In genomic region chr17:28247613-28248012, GRCm38 (mm10) we compare ENCODE assay signal across 9 mouse cellular contexts. TPM values are rescaled to one million over a fixed set of nuclear protein-coding genes. Genes with fewer than 3 reads are reported as not detected.
DNase-seq lines count a peak whose midpoint lies in the region; ATAC-seq lines count a peak whose summit lies in the region.
"Had no signal": no experiment of that assay in that cellular context is flagged by ENCODE, and none has a peak within 500 bp of the region (broad histone marks: within the 10 kb centered on the region; RNA-seq: fewer than 3 reads in every experiment).

No protein-coding gene starts in this region.

- no peaks in the 10 kb centered on the region for H3K4me1 ChIP-seq in midbrain, embryonic 11.5 days (ENCODE audit: control insufficient read depth, insufficient read depth, low read length)
- H3K4me1 ChIP-seq in midbrain, embryonic 16.5 days (ENCODE audit: control insufficient read depth, insufficient read depth, low read length), result 0 out of 2 replicates have a peak, but pooled peaks cover 6% of the 10 kb centered on the region
- peaks cover 64% of the 10 kb centered on the region for H3K4me1 ChIP-seq in limb, embryonic 12.5 days (replicated peaks)

- H3K9me3 ChIP-seq in midbrain, embryonic 11.5 days (ENCODE audit: control insufficient read depth, low read length), result no peaks in the 10 kb centered on the region
- no peaks in the 10 kb centered on the region for H3K9me3 ChIP-seq in midbrain, embryonic 16.5 days (replicated peaks; ENCODE audit: control insufficient read depth, low read length, poor library complexity, severe bottlenecking)
- H3K9me3 ChIP-seq in limb, embryonic 12.5 days, result no peaks in the 10 kb centered on the region
- H3K9me3 ChIP-seq: stomach, embryonic 15.5 days had no signal

- no peaks in the 10 kb centered on the region for H3K36me3 ChIP-seq in midbrain, embryonic 11.5 days (ENCODE audit: control insufficient read depth, insufficient read depth, low read length)
- H3K36me3 ChIP-seq in midbrain, embryonic 16.5 days (ENCODE audit: control insufficient read depth, insufficient read depth, low read length), result no peaks in the 10 kb centered on the region
- peaks cover 25% of the 10 kb centered on the region for H3K36me3 ChIP-seq in limb, embryonic 12.5 days

- WGBS in midbrain, embryonic 11.5 days, result 67% methylated on average over 6 of the region's 6 CpGs
- 67% methylated on average over 6 of the region's 6 CpGs for WGBS in midbrain, embryonic 16.5 days
- WGBS in limb, embryonic 12.5 days, result 16% methylated on average over 6 of the region's 6 CpGs

- DNase-seq in midbrain, embryonic 11.5 days (ENCODE audit: low spot score, missing footprints), result peak; percentile 44
- DNase-seq in skeletal muscle tissue, adult 2 months (ENCODE audit: low read depth, low spot score), result peak; percentile 93
- no peak for DNase-seq in thymus, postnatal 10 days (ENCODE audit: low spot score in 2 of 2)
- DNase-seq in spleen, postnatal 10 days (ENCODE audit: low spot score in 2 of 2), result no peak
- DNase-seq in left cerebral cortex, adult 11 months (ENCODE audit: low spot score), result no peak

- H3K27me3 ChIP-seq in midbrain, embryonic 11.5 days (ENCODE audit: control insufficient read depth, insufficient read depth, low read length), result no peaks in the 10 kb centered on the region
- no peaks in the 10 kb centered on the region for H3K27me3 ChIP-seq in midbrain, embryonic 16.5 days (ENCODE audit: control insufficient read depth, insufficient read depth, low read depth, low read length)
- no peaks in the 10 kb centered on the region for H3K27me3 ChIP-seq in limb, embryonic 12.5 days
- H3K27me3 ChIP-seq: stomach, embryonic 15.5 days had no signal

- H3K27ac ChIP-seq in midbrain, embryonic 11.5 days (ENCODE audit: low read depth, low read length), result no peak overlapping the region
- no peak overlapping the region for H3K27ac ChIP-seq in midbrain, embryonic 16.5 days (ENCODE audit: low read length)
- H3K27ac ChIP-seq in limb, embryonic 12.5 days, result peak overlapping the region; percentile 82
- H3K27ac ChIP-seq: stomach, embryonic 15.5 days had no signal

- H3K4me2 ChIP-seq in midbrain, embryonic 11.5 days, result no peak overlapping the region
- no peak overlapping the region for H3K4me2 ChIP-seq in midbrain, embryonic 16.5 days (ENCODE audit: low read length)
- no peak overlapping the region for H3K4me2 ChIP-seq in limb, embryonic 12.5 days
- H3K4me2 ChIP-seq: stomach, embryonic 15.5 days had no signal

- H3K4me3 ChIP-seq in midbrain, embryonic 11.5 days (ENCODE audit: low read depth, low read length), result no peak overlapping the region
- no peak overlapping the region for H3K4me3 ChIP-seq in midbrain, embryonic 16.5 days (ENCODE audit: low read depth, low read length)
- H3K4me3 ChIP-seq in limb, embryonic 12.5 days (replicated peaks), result no peak overlapping the region
- H3K4me3 ChIP-seq: stomach, embryonic 15.5 days had no signal

- no peak overlapping the region for H3K9ac ChIP-seq in midbrain, embryonic 11.5 days (ENCODE audit: low read length)
- H3K9ac ChIP-seq in midbrain, embryonic 16.5 days (ENCODE audit: low read depth, low read length), result no peak overlapping the region
- peak overlapping the region; percentile 37; the same call in 1 of the 2 replicates for H3K9ac ChIP-seq in limb, embryonic 12.5 days (replicated peaks)
- H3K9ac ChIP-seq: stomach, embryonic 15.5 days had no signal

- ATAC-seq in midbrain, embryonic 11.5 days (ENCODE audit: low FRiP score), result no peak
- ATAC-seq in midbrain, embryonic 16.5 days, result no peak
- peak; percentile 90 for ATAC-seq in granulocyte monocyte progenitor cell, adult 5-6 weeks (replicated peaks; ENCODE audit: poor library complexity, severe bottlenecking)
- no peak for ATAC-seq in limb, embryonic 12.5 days (ENCODE audit: insufficient number of reproducible peaks, insufficient read depth, low FRiP score, low TSS enrichment, low read depth)

RNA-seq across cellular contexts. Expression of gene Ppard, which starts 15.1 kb away (rescaled TPM):
- 1.7 and 1.8 TPM in 2 replicates for polyA plus RNA-seq in midbrain, embryonic 11.5 days (2014; fragmentation: Nextera tagmentation; extraction: Ambion mirVana)
- polyA plus RNA-seq in midbrain, embryonic 16.5 days (2015; fragmentation: Nextera tagmentation; extraction: Ambion mirVana), result 1.2 and 1.6 TPM in 2 replicates
- total RNA-seq in granulocyte monocyte progenitor cell, adult 5-6 weeks (2014; fragmentation: Nextera tagmentation), result 8.4 and 8.8 TPM in 2 replicates
- 0.34 and 5.6 TPM in 2 replicates for total RNA-seq in granulocyte monocyte progenitor cell, adult 5-6 weeks (2017)
- polyA plus RNA-seq in limb, embryonic 12.5 days (2016; fragmentation: Nextera tagmentation; extraction: Ambion mirVana), result 3.2 and 3.5 TPM in 2 replicates

RNA-seq across cellular contexts. Expression of gene Def6, which starts 40.0 kb away (rescaled TPM):
- 1.7 and 1.8 TPM in 2 replicates for polyA plus RNA-seq in midbrain, embryonic 11.5 days (2014; fragmentation: Nextera tagmentation; extraction: Ambion mirVana)
- 6.1 and 6.8 TPM in 2 replicates for polyA plus RNA-seq in midbrain, embryonic 16.5 days (2015; fragmentation: Nextera tagmentation; extraction: Ambion mirVana)
- total RNA-seq in granulocyte monocyte progenitor cell, adult 5-6 weeks (2014; fragmentation: Nextera tagmentation), result 57.9 and 67.3 TPM in 2 replicates
- total RNA-seq in granulocyte monocyte progenitor cell, adult 5-6 weeks (2017), result 108 and 142 TPM in 2 replicates
- 11.1 and 12.8 TPM in 2 replicates for polyA plus RNA-seq in limb, embryonic 12.5 days (2016; fragmentation: Nextera tagmentation; extraction: Ambion mirVana)

Comparison
In these comparisons a context has a peak if more than half of its experiments do, and no peak if none do; other contexts are left out.
1. DNase-seq: peak in midbrain, embryonic 11.5 days (single experiment) and skeletal muscle tissue, adult 2 months (single experiment); none in thymus, postnatal 10 days (0 of 2), spleen, postnatal 10 days (0 of 2) and left cerebral cortex, adult 11 months (single experiment).